Mouse (Mus musculus) adipose tissue, adult 10 weeks (tissue): ENCODE results near the gene Gm3402. TPM values are rescaled to one million over a fixed set of nuclear protein-coding genes. Genes with fewer than 3 reads are reported as not detected.

Experiments
- polyA plus RNA-seq: library from polyadenylated mRNA; stranded (reverse); fragments of 350-450 nt; fragmentation: Illumina TruSeq; extraction: RNeasy Lipid Tissue Mini Kit (QIAGEN cat#74804); gene quantifications from one replicate; pipeline ENCODE4 v1.2.3, GENCODE M21; 2014; ENCODE audit warnings: low read depth, low replicate concordance

Gene Gm3402
- not detected for polyA plus RNA-seq

GRCm38 (mm10) chr5:146513823-146514222 is at the start of gene Gm3402:
Gene Gm3402 (plus strand): TSS chr5:146514123.

DNA sequence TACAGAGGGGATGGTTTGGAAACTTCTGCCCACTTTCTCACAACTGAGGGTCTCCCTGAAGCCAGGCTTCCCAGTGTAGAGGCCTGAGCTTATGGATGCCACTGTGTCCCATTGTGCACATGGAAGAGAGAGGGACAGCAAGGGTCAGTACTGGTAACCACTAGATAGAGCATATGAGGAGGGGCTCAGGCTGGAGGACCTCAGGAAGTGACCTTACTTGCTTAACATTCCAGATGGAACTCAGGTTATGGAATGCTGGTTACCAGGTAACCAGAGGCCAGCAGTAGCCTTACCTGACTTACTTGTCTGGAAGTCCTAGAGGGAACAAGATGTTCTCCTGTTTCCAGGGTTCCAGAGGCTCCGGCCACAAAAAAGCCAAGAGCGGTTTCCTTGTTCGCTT is 32.3 kb upstream of the Gm3402 start, which contains the start of gene Gm6408:
Gm6408 (plus strand) TSS at position 301 of the 400 bp plus-strand sequence.

DNA sequence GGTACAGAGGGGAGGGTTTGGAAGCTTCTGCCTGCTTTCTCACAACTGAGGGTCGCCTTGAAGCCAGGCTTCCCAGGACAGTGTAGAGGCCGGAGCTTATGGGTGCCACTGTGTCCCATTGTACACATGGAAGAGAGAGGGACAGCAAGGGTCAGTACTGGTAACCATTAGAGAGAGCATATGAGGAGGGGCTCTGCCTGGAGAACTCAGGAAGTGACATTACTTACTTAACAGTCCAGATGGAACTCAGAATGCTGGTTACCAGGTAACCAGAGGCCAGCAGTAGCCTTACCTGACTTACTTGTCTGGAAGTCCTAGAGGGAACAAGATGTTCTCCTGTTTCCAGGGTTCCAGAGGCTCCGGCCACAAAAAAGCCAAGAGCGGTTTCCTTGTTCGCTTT is 22.9 kb upstream of the Gm3402 start, which contains the start of gene Gm6370:
Gm6370 (plus strand) TSS at position 301 of the 400 bp plus-strand sequence.

DNA sequence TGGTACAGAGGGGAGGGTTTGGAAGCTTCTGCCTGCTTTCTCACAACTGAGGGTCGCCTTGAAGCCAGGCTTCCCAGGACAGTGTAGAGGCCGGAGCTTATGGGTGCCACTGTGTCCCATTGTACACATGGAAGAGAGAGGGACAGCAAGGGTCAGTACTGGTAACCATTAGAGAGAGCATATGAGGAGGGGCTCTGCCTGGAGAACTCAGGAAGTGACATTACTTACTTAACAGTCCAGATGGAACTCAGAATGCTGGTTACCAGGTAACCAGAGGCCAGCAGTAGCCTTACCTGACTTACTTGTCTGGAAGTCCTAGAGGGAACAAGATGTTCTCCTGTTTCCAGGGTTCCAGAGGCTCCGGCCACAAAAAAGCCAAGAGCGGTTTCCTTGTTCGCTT is 11.8 kb upstream of the Gm3402 start, which contains the start of gene 4930449I24Rik:
4930449I24Rik (plus strand) TSS at position 301 of the 400 bp plus-strand sequence.

GRCm38 (mm10) chr5:146525501-146525900 is 11.6 kb downstream of the Gm3402 start, which contains the start of gene Gm3404:
Gene Gm3404 (plus strand): TSS chr5:146525801.

DNA sequence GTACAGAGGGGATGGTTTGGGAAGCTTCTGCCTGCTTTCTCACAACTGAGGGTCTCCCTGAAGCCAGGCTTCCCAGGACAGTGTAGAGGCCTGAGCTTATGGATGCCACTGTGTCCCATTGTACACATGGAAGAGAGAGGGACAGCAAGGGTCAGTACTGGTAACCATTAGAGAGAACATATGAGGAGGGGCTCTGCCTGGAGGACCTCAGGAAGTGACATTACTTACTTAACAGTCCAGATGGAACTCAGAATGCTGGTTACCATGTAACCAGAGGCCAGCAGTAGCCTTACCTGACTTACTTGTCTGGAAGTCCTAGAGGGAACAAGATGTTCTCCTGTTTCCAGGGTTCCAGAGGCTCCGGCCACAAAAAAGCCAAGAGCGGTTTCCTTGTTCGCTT is 23.4 kb downstream of the Gm3402 start, which contains the start of gene Gm3409:
Gm3409 (plus strand) TSS at position 301 of the 400 bp plus-strand sequence.

DNA sequence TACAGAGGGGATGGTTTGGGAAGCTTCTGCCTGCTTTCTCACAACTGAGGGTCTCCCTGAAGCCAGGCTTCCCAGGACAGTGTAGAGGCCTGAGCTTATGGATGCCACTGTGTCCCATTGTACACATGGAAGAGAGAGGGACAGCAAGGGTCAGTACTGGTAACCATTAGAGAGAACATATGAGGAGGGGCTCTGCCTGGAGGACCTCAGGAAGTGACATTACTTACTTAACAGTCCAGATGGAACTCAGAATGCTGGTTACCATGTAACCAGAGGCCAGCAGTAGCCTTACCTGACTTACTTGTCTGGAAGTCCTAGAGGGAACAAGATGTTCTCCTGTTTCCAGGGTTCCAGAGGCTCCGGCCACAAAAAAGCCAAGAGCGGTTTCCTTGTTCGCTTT is 41.9 kb downstream of the Gm3402 start, which contains the start of gene Gm3415:
Gm3415 (plus strand) TSS at position 301 of the 400 bp plus-strand sequence.

Other genes with a start within 250 kb of the Gm3402 start
- 2.6 TPM for gene Wasf3, start 129.1 kb upstream of the Gm3402 start, polyA plus RNA-seq
- 0.30 TPM for gene Gm6408, start 32.2 kb upstream of the Gm3402 start, polyA plus RNA-seq
- gene Gm6370, start 22.8 kb upstream of the Gm3402 start, polyA plus RNA-seq: 0.78 TPM
- not detected for gene 4930449I24Rik, start 11.7 kb upstream of the Gm3402 start, polyA plus RNA-seq
- not detected for gene Gm3404, start 11.7 kb downstream of the Gm3402 start, polyA plus RNA-seq
- gene Gm3409, start 23.5 kb downstream of the Gm3402 start, polyA plus RNA-seq: not detected
- gene Gm3415, start 42.0 kb downstream of the Gm3402 start, polyA plus RNA-seq: 0.98 TPM
- gene Gpr12, start 71.1 kb downstream of the Gm3402 start, polyA plus RNA-seq: not detected